Mouse (Mus musculus) gastrocnemius, adult 18-20 months (tissue): ENCODE measurements around the gene Edc3. TPM values are rescaled to one million over a fixed set of nuclear protein-coding genes. Genes with fewer than 3 reads are reported as not detected.
"Not testable (repeated sequence)": the region's sequence is repeated elsewhere in the genome, so short reads cannot be mapped to it uniquely, and the experiment has no call there.

Source experiments
- DNase-seq: peaks from one replicate; pipeline ENCODE4 v3.0.0; 2021; ENCODE audit warnings: low spot score
- total RNA-seq, 2 experiments: library from RNA; stranded (reverse); gene quantifications; 2 replicates each; pipeline ENCODE4 v1.2.3; 2021

The Edc3 gene
- total RNA-seq, 2 experiments from 2014 or later, result 4.7 to 5.1 TPM

- no peak for DNase-seq
Measured at GRCm38 (mm10) chr9:57698466-57699150, 9.7 kb upstream of the Edc3 start.

- no peak for DNase-seq
Measured at GRCm38 (mm10) chr9:57706496-57706895, 1.8 kb upstream of the Edc3 start.

GRCm38 (mm10) chr9:57708720-57709274, 457 bp downstream of the Edc3 start:
- DNase-seq, result no peak

- DNase-seq, result not testable (repeated sequence)
Measured at GRCm38 (mm10) chr9:57710214-57710613, 1.9 kb downstream of the Edc3 start.

GRCm38 (mm10) chr9:57712194-57712593, 3.9 kb downstream of the Edc3 start:
- no peak for DNase-seq

GRCm38 (mm10) chr9:57718408-57718807, 10.1 kb downstream of the Edc3 start:
- no peak for DNase-seq

GRCm38 (mm10) chr9:57720736-57721135, 12.4 kb downstream of the Edc3 start:
- DNase-seq, result no peak

- DNase-seq, result no peak
Measured at GRCm38 (mm10) chr9:57722371-57722770, 14.0 kb downstream of the Edc3 start.

- DNase-seq, result peak; percentile 86
Measured at GRCm38 (mm10) chr9:57723315-57723715, 15.0 kb downstream of the Edc3 start.

- DNase-seq, result peak; percentile 71
Measured at GRCm38 (mm10) chr9:57723796-57724195, 15.5 kb downstream of the Edc3 start.

GRCm38 (mm10) chr9:57724701-57725100, 16.4 kb downstream of the Edc3 start:
- no peak for DNase-seq

GRCm38 (mm10) chr9:57728312-57728711, 20.0 kb downstream of the Edc3 start:
- DNase-seq, result no peak

- DNase-seq, result no peak
Measured at GRCm38 (mm10) chr9:57733606-57734005, 25.3 kb downstream of the Edc3 start.

- DNase-seq, result peak; percentile 51
Measured at GRCm38 (mm10) chr9:57739863-57740262, 31.5 kb downstream of the Edc3 start.

GRCm38 (mm10) chr9:57744462-57745091, 36.2 kb downstream of the Edc3 start:
- DNase-seq, result peak; percentile 54

- DNase-seq, result no peak
Measured at GRCm38 (mm10) chr9:57747067-57747466, 38.7 kb downstream of the Edc3 start.

- peak; percentile 43 for DNase-seq
Measured at GRCm38 (mm10) chr9:57748137-57748536, 39.8 kb downstream of the Edc3 start.

- DNase-seq, result no peak
Measured at GRCm38 (mm10) chr9:57748831-57749230, 40.5 kb downstream of the Edc3 start.

GRCm38 (mm10) chr9:57750901-57751300, 42.6 kb downstream of the Edc3 start:
- DNase-seq, result no peak

- no peak for DNase-seq
Measured at GRCm38 (mm10) chr9:57757578-57757977, 49.2 kb downstream of the Edc3 start.

- DNase-seq, result no peak
Measured at GRCm38 (mm10) chr9:57758528-57758927, 50.2 kb downstream of the Edc3 start.

- DNase-seq, result peak; percentile 86
Measured at GRCm38 (mm10) chr9:57759289-57759688, 50.9 kb downstream of the Edc3 start.
